Mouse (Mus musculus): ENCODE data around the gene Cd6. TPM values are rescaled to one million over a fixed set of nuclear protein-coding genes. Genes with fewer than 3 reads are reported as not detected.

Cd6 gene
- 0.05 TPM in 1 of 2 replicates, not detected in the other for polyA plus RNA-seq (2015; fragmentation: Nextera tagmentation; extraction: Ambion mirVana)

- WGBS (ENCODE audit: insufficient replicate concordance), result 60% methylated on average over 16 of the region's 16 CpGs
- no peak for ATAC-seq (ENCODE audit: insufficient read depth)
- no peaks in the 10 kb centered on the region for H3K36me3 ChIP-seq (replicated peaks)
These were observed at the start of gene Cd6 for GRCm38 (mm10) chr19:10829436-10830175. Gene Cd6, minus strand, starts transcription at chr19:10830058.

DNA sequence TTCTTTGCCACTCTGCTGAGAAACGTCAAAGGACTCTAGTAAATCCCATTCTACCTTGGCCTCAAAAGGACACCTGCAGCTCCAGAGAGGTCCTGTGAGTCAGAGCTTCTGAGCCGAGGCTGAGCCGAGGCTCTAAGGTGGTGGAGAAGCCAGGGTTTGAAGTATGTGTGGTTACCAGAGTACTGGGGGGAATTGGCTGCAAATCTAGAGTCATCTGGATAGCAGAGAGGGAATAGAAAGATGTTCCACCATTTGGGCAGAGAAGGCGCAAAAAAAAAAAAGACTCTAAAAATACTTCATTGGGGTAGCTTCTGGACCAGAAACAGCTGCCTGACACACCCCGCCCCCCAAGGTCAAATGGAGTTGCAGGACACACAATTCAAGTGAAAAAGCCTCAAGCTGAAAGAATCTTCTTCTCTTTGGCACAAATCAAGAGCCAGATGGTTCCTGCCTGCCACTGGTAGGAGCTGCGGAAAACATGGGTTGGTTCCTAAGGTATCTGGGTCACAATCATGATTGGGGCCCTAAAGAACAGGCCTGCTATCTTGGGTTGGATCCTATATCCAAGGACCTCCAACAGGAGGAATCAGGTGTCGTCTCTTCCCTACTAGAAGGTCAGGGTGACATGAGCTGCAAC is 48.5 kb upstream of the Cd6 start:
- H3K27ac ChIP-seq (replicated peaks), result no peak overlapping the region
- H3K4me2 ChIP-seq, result no peak overlapping the region
- H3K9ac ChIP-seq, result no peak overlapping the region
- no peak for ATAC-seq (ENCODE audit: insufficient read depth)
- H3K4me3 ChIP-seq (replicated peaks), result no peak overlapping the region
- H3K27me3 ChIP-seq, result no peaks in the 10 kb centered on the region
- peaks cover 7% of the 10 kb centered on the region for H3K36me3 ChIP-seq (replicated peaks)
- peaks cover 31% of the 10 kb centered on the region for H3K4me1 ChIP-seq (replicated peaks)
- H3K9me3 ChIP-seq (replicated peaks), result no peaks in the 10 kb centered on the region
- 75% methylated on average over 7 of the region's 7 CpGs for WGBS (ENCODE audit: insufficient replicate concordance)

More at GRCm38 (mm10) chr19:10829436-10830175, at the start of gene Cd6:
- H3K27ac ChIP-seq (replicated peaks), result no peak within 1 kb of the TSS
- no peaks in the 10 kb centered on the region for H3K27me3 ChIP-seq
- no peak within 1 kb of the TSS for H3K4me3 ChIP-seq (replicated peaks)
- H3K9ac ChIP-seq, result no peak within 1 kb of the TSS
- H3K4me2 ChIP-seq, result no peak within 1 kb of the TSS
- no peaks in the 10 kb centered on the region for H3K4me1 ChIP-seq (replicated peaks)
- no peaks in the 10 kb centered on the region for H3K9me3 ChIP-seq (replicated peaks)

- Histone ChIP-seq H3K4me2 (no peak overlapping the region), H3K4me3 (replicated peaks) (no peak overlapping the region), H3K9me3 (replicated peaks) (no peaks in the 10 kb centered on the region), H3K9ac (no peak overlapping the region), H3K4me1 (replicated peaks) (no peaks in the 10 kb centered on the region; the same call in none of the 2 replicates), H3K27ac (replicated peaks) (no peak overlapping the region), H3K27me3 (peaks cover 35% of the 10 kb centered on the region), H3K36me3 (replicated peaks) (peaks cover 12% of the 10 kb centered on the region)
- ATAC-seq (ENCODE audit: insufficient read depth), result no peak
- WGBS (ENCODE audit: insufficient replicate concordance), result 64% methylated on average over 14 of the region's 14 CpGs
These were observed 41.6 kb upstream of the Cd6 start for GRCm38 (mm10) chr19:10871328-10871961.

- no peak for ATAC-seq (ENCODE audit: insufficient read depth)
- Histone ChIP-seq H3K27me3 (peaks cover 35% of the 10 kb centered on the region), H3K9ac (no peak overlapping the region), H3K36me3 (replicated peaks) (peaks cover 12% of the 10 kb centered on the region), H3K4me1 (replicated peaks) (no peaks in the 10 kb centered on the region; the same call in none of the 2 replicates), H3K4me3 (replicated peaks) (no peak overlapping the region), H3K27ac (replicated peaks) (no peak overlapping the region), H3K4me2 (no peak overlapping the region), H3K9me3 (replicated peaks) (no peaks in the 10 kb centered on the region)
- 83% methylated on average over 3 of the region's 3 CpGs for WGBS (ENCODE audit: insufficient replicate concordance)
These were observed 40.8 kb upstream of the Cd6 start for GRCm38 (mm10) chr19:10870676-10871075.

GRCm38 (mm10) chr19:10869886-10870527 is 40.1 kb upstream of the Cd6 start, which contains the start of gene Tmem132a:
Gene Tmem132a, minus strand, starts transcription at chr19:10869940.
- Histone ChIP-seq H3K27me3 (peaks cover 35% of the 10 kb centered on the region), H3K9me3 (replicated peaks) (no peaks in the 10 kb centered on the region), H3K36me3 (replicated peaks) (peaks cover 12% of the 10 kb centered on the region), H3K4me2 (peak within 1 kb of the TSS; percentile 62), H3K27ac (replicated peaks) (no peak within 1 kb of the TSS), H3K4me1 (replicated peaks) (no peaks in the 10 kb centered on the region; the same call in none of the 2 replicates), H3K4me3 (replicated peaks) (peak within 1 kb of the TSS; percentile 50), H3K9ac (peak within 1 kb of the TSS; percentile 21; the same call in 1 of the 2 replicates)
- 10% methylated on average over 8 of the region's 8 CpGs for WGBS (ENCODE audit: insufficient replicate concordance)
- no peak for ATAC-seq (ENCODE audit: insufficient read depth)

GRCm38 (mm10) chr19:10869241-10869885 is 39.5 kb upstream of the Cd6 start:
- peak overlapping the region; percentile 62 for H3K4me2 ChIP-seq
- peak overlapping the region; percentile 21; the same call in 1 of the 2 replicates for H3K9ac ChIP-seq
- peak overlapping the region; percentile 50 for H3K4me3 ChIP-seq (replicated peaks)
- H3K27ac ChIP-seq (replicated peaks), result no peak overlapping the region
- peaks cover 12% of the 10 kb centered on the region for H3K36me3 ChIP-seq (replicated peaks)
- H3K4me1 ChIP-seq (replicated peaks), result no peaks in the 10 kb centered on the region; the same call in none of the 2 replicates
- H3K27me3 ChIP-seq, result peaks cover 35% of the 10 kb centered on the region
- under 1% methylated on average over 43 of the region's 43 CpGs for WGBS (ENCODE audit: insufficient replicate concordance)
- H3K9me3 ChIP-seq (replicated peaks), result no peaks in the 10 kb centered on the region
- ATAC-seq (ENCODE audit: insufficient read depth), result peak; percentile 60

GRCm38 (mm10) chr19:10868623-10869141 is 38.8 kb upstream of the Cd6 start:
- 3% methylated on average over 17 of the region's 17 CpGs for WGBS (ENCODE audit: insufficient replicate concordance)
- Histone ChIP-seq H3K4me1 (replicated peaks) (no peaks in the 10 kb centered on the region; the same call in none of the 2 replicates), H3K27me3 (peaks cover 35% of the 10 kb centered on the region), H3K4me2 (peak overlapping the region; percentile 62), H3K36me3 (replicated peaks) (peaks cover 9% of the 10 kb centered on the region), H3K4me3 (replicated peaks) (peak overlapping the region; percentile 50), H3K9me3 (replicated peaks) (no peaks in the 10 kb centered on the region), H3K27ac (replicated peaks) (no peak overlapping the region), H3K9ac (no peak overlapping the region)
- ATAC-seq (ENCODE audit: insufficient read depth), result no peak

- H3K4me1 ChIP-seq (replicated peaks), result no peaks in the 10 kb centered on the region; the same call in none of the 2 replicates
- peaks cover 35% of the 10 kb centered on the region for H3K27me3 ChIP-seq
- H3K27ac ChIP-seq (replicated peaks), result no peak overlapping the region
- peak overlapping the region; percentile 62 for H3K4me2 ChIP-seq
- H3K4me3 ChIP-seq (replicated peaks), result peak overlapping the region; percentile 50; the same call in 1 of the 2 replicates
- H3K36me3 ChIP-seq (replicated peaks), result peaks cover 3% of the 10 kb centered on the region
- ATAC-seq (ENCODE audit: insufficient read depth), result no peak
- WGBS (ENCODE audit: insufficient replicate concordance), result 34% methylated on average over 5 of the region's 5 CpGs
- no peaks in the 10 kb centered on the region for H3K9me3 ChIP-seq (replicated peaks)
- no peak overlapping the region for H3K9ac ChIP-seq
These were observed 38.2 kb upstream of the Cd6 start for GRCm38 (mm10) chr19:10867946-10868622.

DNA sequence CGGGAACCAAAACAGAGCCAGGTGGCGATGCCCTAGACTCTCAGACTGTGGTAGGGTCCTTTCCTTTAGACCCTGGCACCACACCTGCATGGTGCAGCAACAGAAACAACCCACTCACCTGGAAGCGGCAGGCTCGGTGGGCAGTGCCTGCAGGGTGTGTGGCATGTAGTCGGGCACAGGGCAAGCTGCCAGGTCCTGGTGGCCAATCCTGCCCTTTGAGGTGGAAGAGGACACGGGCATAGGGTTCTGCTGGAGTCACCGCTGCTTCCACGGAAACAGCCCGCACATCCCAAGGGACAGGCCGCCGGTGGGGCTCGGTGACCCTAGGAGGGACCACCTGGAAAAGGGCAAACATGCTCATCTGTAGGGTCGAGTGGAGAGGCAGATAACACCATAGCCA is 36.5 kb upstream of the Cd6 start:
- Histone ChIP-seq H3K9ac (no peak overlapping the region), H3K9me3 (replicated peaks) (no peaks in the 10 kb centered on the region), H3K4me3 (replicated peaks) (no peak overlapping the region), H3K27ac (replicated peaks) (no peak overlapping the region), H3K36me3 (replicated peaks) (no peaks in the 10 kb centered on the region), H3K4me1 (replicated peaks) (no peaks in the 10 kb centered on the region; the same call in none of the 2 replicates), H3K27me3 (peaks cover 35% of the 10 kb centered on the region), H3K4me2 (no peak overlapping the region)
- 69% methylated on average over 13 of the region's 13 CpGs for WGBS (ENCODE audit: insufficient replicate concordance)
- ATAC-seq (ENCODE audit: insufficient read depth), result no peak

GRCm38 (mm10) chr19:10860072-10860497 is 30.2 kb upstream of the Cd6 start:
- H3K27me3 ChIP-seq, result no peaks in the 10 kb centered on the region
- no peak overlapping the region for H3K4me3 ChIP-seq (replicated peaks)
- H3K4me1 ChIP-seq (replicated peaks), result no peaks in the 10 kb centered on the region
- no peak overlapping the region for H3K4me2 ChIP-seq
- H3K27ac ChIP-seq (replicated peaks), result no peak overlapping the region
- H3K9ac ChIP-seq, result no peak overlapping the region
- WGBS (ENCODE audit: insufficient replicate concordance), result 52% methylated on average over 22 of the region's 22 CpGs
- no peaks in the 10 kb centered on the region for H3K36me3 ChIP-seq (replicated peaks)
- no peaks in the 10 kb centered on the region for H3K9me3 ChIP-seq (replicated peaks)
- no peak for ATAC-seq (ENCODE audit: insufficient read depth)

All from liver, embryonic 15.5 days (tissue).